Mouse (Mus musculus) forebrain, embryonic 16.5 days (tissue): ENCODE data around the gene Usp39. TPM values are rescaled to one million over a fixed set of nuclear protein-coding genes. Genes with fewer than 3 reads are reported as not detected.

Source experiments
- ATAC-seq: fragments of 200-750 bp; cut with Nextera tagmentation; 2 replicates; pipeline ENCODE4 v1.8.0; 2017; ENCODE audit warnings: mild to moderate bottlenecking, moderate library complexity
- H3K27ac ChIP-seq: fragments of 300-500 bp; sonication (generic); 2 replicates; pipeline ENCODE4 v1.5.1; 2014; ENCODE audit warnings: low read length, control low read depth
- H3K27me3 ChIP-seq: fragments of 300-500 bp; sonication (generic); replicated peaks from 2 replicates; pipeline ENCODE4 v1.6.1; 2014; ENCODE audit warnings: low read length; ENCODE audit not compliant: control insufficient read depth, insufficient read depth
- H3K36me3 ChIP-seq: fragments of 300-500 bp; sonication (generic); 2 replicates; pipeline ENCODE4 v1.6.1; 2014; ENCODE audit not compliant: control insufficient read depth, insufficient read depth
- H3K4me1 ChIP-seq: fragments of 300-500 bp; sonication (generic); replicated peaks from 2 replicates; pipeline ENCODE4 v1.6.1; 2014; ENCODE audit warnings: low read length; ENCODE audit not compliant: control insufficient read depth, insufficient read depth
- H3K4me2 ChIP-seq: fragments of 300-500 bp; sonication (generic); 2 replicates; pipeline ENCODE4 v1.6.1; 2014; ENCODE audit warnings: mild to moderate bottlenecking, low read length, control low read depth
- H3K4me3 ChIP-seq: fragments of 300-500 bp; sonication (generic); replicated peaks from 2 replicates; pipeline ENCODE4 v1.5.1; 2014; ENCODE audit warnings: mild to moderate bottlenecking, low read length, control low read depth
- H3K9ac ChIP-seq: fragments of 300-500 bp; sonication (generic); replicated peaks from 2 replicates; pipeline ENCODE4 v1.6.1; 2014; ENCODE audit warnings: low read depth, low read length, control low read depth
- H3K9me3 ChIP-seq: fragments of 300-500 bp; sonication (generic); 2 replicates; pipeline ENCODE4 v1.6.1; 2016; ENCODE audit warnings: low read length; ENCODE audit not compliant: control insufficient read depth
- WGBS: fragments of 180-500 bp; shearing (Covaris S2); extraction: QIAGEN DNeasy Blood & Tissue Kit; methylation state at CpG from one replicate; pipeline ENCODE4 v1.1.7; 2014; 5-methylcytosine and 5-hydroxymethylcytosine counted together
- polyA plus RNA-seq: library from polyadenylated mRNA; unstranded; fragments of >200 nt; fragmentation: Nextera tagmentation; extraction: Ambion mirVana; gene quantifications from 2 replicates; pipeline ENCODE4 v1.2.1, GENCODE M21; 2015

The Usp39 gene
- polyA plus RNA-seq, 1 experiment from 2014 or later: 48.5 TPM

DNA sequence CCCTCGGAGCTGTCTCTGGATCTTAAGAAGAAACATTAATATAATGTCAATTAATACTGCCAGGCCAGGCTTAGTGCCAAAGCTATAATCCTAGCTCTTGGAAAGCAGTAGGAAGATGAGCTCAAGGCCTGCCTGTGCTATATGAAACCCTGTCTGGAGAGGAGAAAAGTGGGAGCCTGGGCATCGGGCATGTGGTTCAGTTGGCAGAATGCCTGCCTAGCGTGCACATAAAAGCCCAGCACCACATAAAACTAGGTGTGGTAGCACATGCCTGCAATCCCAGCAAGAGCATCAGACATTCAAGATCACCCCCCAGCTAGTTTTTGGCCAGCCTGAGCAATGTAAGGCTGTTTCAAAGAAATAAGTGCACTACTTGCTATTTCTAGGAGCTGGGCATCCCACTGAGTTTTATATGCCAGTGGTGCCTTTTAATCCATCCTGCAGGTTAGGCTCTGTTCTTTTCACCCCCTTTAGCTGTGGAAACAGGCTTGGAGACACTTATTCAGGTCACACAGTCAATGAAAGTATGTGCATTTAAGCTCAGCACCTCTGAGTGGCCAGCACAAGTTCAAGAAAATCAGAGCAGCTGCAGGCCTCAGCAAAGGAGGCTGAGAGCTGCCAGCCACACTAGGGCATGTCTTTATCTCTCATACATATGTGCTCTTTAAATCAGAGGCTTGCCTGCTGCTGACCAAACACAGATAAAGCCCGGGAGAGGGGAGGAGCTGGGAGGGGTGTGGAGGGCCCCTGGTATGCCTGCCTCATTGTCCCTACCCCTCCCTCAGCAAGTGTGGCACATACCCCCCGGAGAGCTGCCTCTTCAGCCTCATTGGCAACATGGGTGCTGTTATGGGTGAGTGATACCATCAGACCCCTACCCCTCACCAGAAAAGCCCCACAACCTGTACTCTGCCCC is 12.4 kb upstream of the Usp39 start:
- no peak for ATAC-seq
- H3K4me3 ChIP-seq: no peak overlapping the region
- no peak overlapping the region for H3K4me2 ChIP-seq
- no peaks in the 10 kb centered on the region for H3K27me3 ChIP-seq
- no peak overlapping the region for H3K27ac ChIP-seq
- no peak overlapping the region for H3K9ac ChIP-seq
- WGBS: 74% methylated on average over 5 of the region's 5 CpGs
- H3K4me1 ChIP-seq: peaks cover 32% of the 10 kb centered on the region
- H3K9me3 ChIP-seq: no peaks in the 10 kb centered on the region
- peaks cover 11% of the 10 kb centered on the region; the same call in 1 of the 2 replicates for H3K36me3 ChIP-seq

GRCm38 (mm10) chr6:72356001-72356532 is 11.1 kb upstream of the Usp39 start:
- Histone ChIP-seq H3K4me2 (peak overlapping the region; percentile 92), H3K27ac (no peak overlapping the region), H3K36me3 (peaks cover 11% of the 10 kb centered on the region; the same call in 1 of the 2 replicates), H3K4me1 (peaks cover 24% of the 10 kb centered on the region), H3K4me3 (peak overlapping the region; percentile 68), H3K9me3 (no peaks in the 10 kb centered on the region), H3K9ac (peak overlapping the region; percentile 82), H3K27me3 (no peaks in the 10 kb centered on the region)
- 37% methylated on average over 8 of the region's 8 CpGs for WGBS
- ATAC-seq: no peak

DNA sequence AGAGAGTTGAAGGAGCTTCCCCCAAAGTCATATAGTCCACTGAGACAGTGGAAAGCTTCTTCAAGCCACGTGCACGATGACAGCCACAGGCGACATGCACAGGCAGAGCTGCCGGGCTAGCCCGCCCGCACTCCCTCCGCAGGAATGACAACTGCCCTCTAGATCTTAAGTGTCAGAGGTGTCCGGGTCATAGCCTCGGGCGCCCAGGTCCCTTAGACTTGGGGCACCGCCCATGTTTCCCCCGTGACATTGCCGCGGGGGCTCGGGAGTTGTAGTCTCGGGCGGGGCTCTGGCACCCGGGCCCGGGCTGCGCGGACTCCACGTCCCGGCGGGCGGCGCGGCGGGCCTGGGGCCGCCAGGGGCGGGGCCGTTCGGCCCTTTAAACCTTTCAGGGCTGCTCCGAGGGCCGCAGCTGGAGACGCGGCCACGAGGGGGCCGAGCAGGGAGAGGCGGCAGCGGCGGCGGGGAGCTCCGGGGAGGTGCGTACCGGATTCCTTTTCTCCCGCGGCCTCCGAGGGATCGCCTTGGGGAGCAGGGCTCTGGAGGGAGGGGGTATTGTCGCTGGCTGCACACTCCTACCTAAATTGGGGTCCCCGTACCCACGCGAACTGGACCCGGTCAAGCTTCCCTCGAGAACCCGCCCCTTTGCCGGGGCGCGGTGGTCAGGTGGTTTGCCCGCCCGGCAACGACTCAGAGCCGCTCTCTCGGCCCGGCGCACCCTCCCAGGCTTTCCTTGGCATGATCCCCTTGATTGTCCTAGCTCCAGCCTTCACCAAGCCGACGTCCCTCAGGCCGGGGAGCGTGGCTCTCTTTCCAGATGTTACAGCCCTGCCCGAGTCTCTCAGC is 10.3 kb upstream of the Usp39 start, which contains the start of gene Tmem150a:
Tmem150a (plus strand) TSS at position 382 of the 846 bp plus-strand sequence.
- H3K4me1 ChIP-seq: peaks cover 17% of the 10 kb centered on the region
- ATAC-seq: peak; percentile 87
- H3K27ac ChIP-seq: 0 out of 2 replicates have a peak within 1 kb of the TSS, but pooled peaks have one; percentile 15
- H3K27me3 ChIP-seq: no peaks in the 10 kb centered on the region
- H3K9me3 ChIP-seq: no peaks in the 10 kb centered on the region
- peak within 1 kb of the TSS; percentile 68 for H3K4me3 ChIP-seq
- WGBS: under 1% methylated on average over 67 of the region's 71 CpGs
- H3K9ac ChIP-seq: peak within 1 kb of the TSS; percentile 82
- peaks cover 11% of the 10 kb centered on the region; the same call in 1 of the 2 replicates for H3K36me3 ChIP-seq
- H3K4me2 ChIP-seq: peak within 1 kb of the TSS; percentile 92

- no peak overlapping the region for H3K4me3 ChIP-seq
- H3K9ac ChIP-seq: no peak overlapping the region
- H3K27me3 ChIP-seq: no peaks in the 10 kb centered on the region
- no peak for ATAC-seq
- H3K27ac ChIP-seq: no peak overlapping the region
- peaks cover 11% of the 10 kb centered on the region for H3K36me3 ChIP-seq
- H3K4me1 ChIP-seq: peaks cover 16% of the 10 kb centered on the region
- no peaks in the 10 kb centered on the region for H3K9me3 ChIP-seq
- H3K4me2 ChIP-seq: no peak overlapping the region
- WGBS: 81% methylated on average over 1 of the region's 1 CpGs
Observed at GRCm38 (mm10) chr6:72354025-72354424, 9.0 kb upstream of the Usp39 start.

DNA sequence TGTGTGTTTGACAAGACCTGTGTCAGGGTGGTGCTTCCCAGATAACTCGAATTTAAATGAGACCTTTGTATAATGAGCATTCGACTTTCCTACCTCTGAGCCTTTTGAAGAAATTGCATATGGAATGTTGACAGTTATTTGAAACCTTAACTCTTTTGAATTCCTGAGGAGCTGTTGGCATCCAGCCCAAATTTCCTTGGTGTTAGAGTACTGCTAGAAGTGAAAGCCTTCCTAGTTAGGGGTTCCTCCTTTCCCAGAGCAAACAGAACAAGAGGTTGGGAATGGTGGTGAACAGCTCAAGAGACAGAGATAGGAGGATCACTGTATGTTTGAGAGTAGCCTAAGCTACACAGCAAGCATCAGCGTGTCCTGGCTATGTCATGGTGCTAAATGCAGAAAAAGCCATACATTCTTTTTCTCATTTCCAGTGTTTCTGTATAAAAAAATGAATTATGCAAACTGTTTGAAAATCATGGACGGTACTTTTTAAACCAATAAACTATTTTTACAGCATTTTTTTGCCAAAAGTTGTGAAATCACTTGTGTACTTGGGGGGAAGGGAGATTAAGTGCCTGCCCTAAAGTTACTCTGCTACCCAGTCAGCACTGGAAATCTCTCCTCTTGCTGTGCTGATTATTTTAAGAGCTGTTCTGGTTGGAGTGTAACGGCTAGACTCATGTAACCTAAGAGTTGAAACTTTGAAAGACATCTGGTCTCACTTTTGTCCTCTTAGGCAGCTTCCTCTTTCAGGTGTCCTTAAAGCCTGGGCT is 7.8 kb upstream of the Usp39 start:
- H3K36me3 ChIP-seq: peaks cover 4% of the 10 kb centered on the region; the same call in 1 of the 2 replicates
- H3K4me1 ChIP-seq: peaks cover 26% of the 10 kb centered on the region
- 69% methylated on average over 5 of the region's 5 CpGs for WGBS
- no peak overlapping the region for H3K9ac ChIP-seq
- no peak overlapping the region for H3K4me2 ChIP-seq
- no peak overlapping the region for H3K4me3 ChIP-seq
- no peak for ATAC-seq
- no peaks in the 10 kb centered on the region for H3K9me3 ChIP-seq
- no peak overlapping the region for H3K27ac ChIP-seq
- H3K27me3 ChIP-seq: no peaks in the 10 kb centered on the region

GRCm38 (mm10) chr6:72350214-72350613 is 5.2 kb upstream of the Usp39 start:
- 93% methylated on average over 2 of the region's 2 CpGs for WGBS
- peaks cover 4% of the 10 kb centered on the region; the same call in 1 of the 2 replicates for H3K36me3 ChIP-seq
- H3K27ac ChIP-seq: no peak overlapping the region
- peaks cover 26% of the 10 kb centered on the region for H3K4me1 ChIP-seq
- H3K9me3 ChIP-seq: no peaks in the 10 kb centered on the region
- H3K4me2 ChIP-seq: no peak overlapping the region
- H3K9ac ChIP-seq: no peak overlapping the region
- H3K4me3 ChIP-seq: no peak overlapping the region
- no peak for ATAC-seq
- no peaks in the 10 kb centered on the region for H3K27me3 ChIP-seq

DNA sequence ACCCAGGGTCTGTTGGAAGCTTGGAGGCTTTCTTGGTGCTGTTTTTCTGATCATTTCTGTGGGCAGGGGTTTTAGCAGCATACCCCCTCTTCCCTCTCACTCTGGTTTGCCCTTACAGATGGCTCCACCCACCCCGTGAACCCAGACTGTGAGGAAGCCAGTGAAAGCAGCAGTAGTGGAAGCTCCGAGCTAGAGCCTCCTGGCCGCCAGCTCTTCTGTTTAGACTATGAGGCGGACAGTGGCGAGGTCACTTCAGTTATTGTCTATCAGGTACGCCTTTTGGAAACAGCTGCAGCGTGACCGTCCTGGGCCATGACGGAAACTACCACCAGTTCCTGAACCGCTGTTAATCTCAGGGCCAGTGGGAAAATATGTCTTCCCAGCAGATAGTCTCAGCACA is 3.4 kb upstream of the Usp39 start:
- Histone ChIP-seq H3K9me3 (no peaks in the 10 kb centered on the region), H3K9ac (no peak overlapping the region), H3K4me1 (peaks cover 32% of the 10 kb centered on the region), H3K4me2 (peak overlapping the region; percentile 95), H3K4me3 (no peak overlapping the region), H3K27ac (no peak overlapping the region), H3K27me3 (no peaks in the 10 kb centered on the region), H3K36me3 (peaks cover 4% of the 10 kb centered on the region; the same call in 1 of the 2 replicates)
- ATAC-seq: no peak
- WGBS: 80% methylated on average over 10 of the region's 10 CpGs

- H3K27me3 ChIP-seq: no peaks in the 10 kb centered on the region
- peak within 1 kb of the TSS; percentile 88 for H3K27ac ChIP-seq
- H3K4me1 ChIP-seq: peaks cover 32% of the 10 kb centered on the region
- 0% methylated on average over 65 of the region's 72 CpGs for WGBS
- peaks cover 4% of the 10 kb centered on the region; the same call in 1 of the 2 replicates for H3K36me3 ChIP-seq
- peak within 1 kb of the TSS; percentile 89 for H3K4me3 ChIP-seq
- no peaks in the 10 kb centered on the region for H3K9me3 ChIP-seq
- H3K9ac ChIP-seq: peak within 1 kb of the TSS; percentile 90
- peak; percentile 62 for ATAC-seq
- peak within 1 kb of the TSS; percentile 95 for H3K4me2 ChIP-seq
Observed at GRCm38 (mm10) chr6:72347166-72347941, 2.4 kb upstream of the Usp39 start, which contains the start of gene 0610030E20Rik. Gene 0610030E20Rik, plus strand, starts transcription at chr6:72347317.
